Mouse (Mus musculus) cerebellum, postnatal 10 days (tissue): ENCODE measurements around the gene Xirp1.

ENCODE experiments used
- DNase-seq, 2 experiments: peaks; one replicate each; pipeline ENCODE4 v3.0.0; 2021; ENCODE audit warnings: mixed read lengths in 2 of 2

The Xirp1 gene

GRCm38 (mm10) chr9:120023086-120023811 is at the start of gene Xirp1:
Gene Xirp1, minus strand, starts transcription at chr9:120023598.
- DNase-seq = no peak

- peak; percentile 90 to 93 for DNase-seq
Observed at GRCm38 (mm10) chr9:120073169-120073568, 49.8 kb upstream of the Xirp1 start.

- DNase-seq = no peak
Observed at GRCm38 (mm10) chr9:120071251-120071650, 47.9 kb upstream of the Xirp1 start.

DNA sequence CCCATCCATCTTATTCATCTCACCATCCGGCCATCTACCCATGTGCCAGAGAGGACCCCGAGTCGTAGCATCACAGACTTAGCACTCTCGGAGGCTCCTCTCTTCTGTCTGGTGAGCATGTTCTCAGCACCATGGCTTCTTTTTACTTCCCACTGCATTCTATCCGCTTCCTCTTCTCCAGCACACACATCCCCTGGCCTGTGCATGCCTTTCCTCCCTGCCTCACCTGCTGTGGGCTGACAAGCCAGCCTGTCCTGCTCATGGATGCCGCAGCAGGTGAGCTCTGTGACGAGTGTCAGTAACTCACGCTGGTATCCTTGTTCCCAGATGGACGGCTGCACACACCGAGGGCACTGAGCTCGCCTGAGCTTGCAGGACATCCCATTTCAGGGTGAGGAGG is 46.4 kb upstream of the Xirp1 start, which contains the start of gene Cx3cr1:
Gene Cx3cr1 (minus strand): TSS at position 101 of the 400 bp plus-strand sequence.
- no peak for DNase-seq

DNA sequence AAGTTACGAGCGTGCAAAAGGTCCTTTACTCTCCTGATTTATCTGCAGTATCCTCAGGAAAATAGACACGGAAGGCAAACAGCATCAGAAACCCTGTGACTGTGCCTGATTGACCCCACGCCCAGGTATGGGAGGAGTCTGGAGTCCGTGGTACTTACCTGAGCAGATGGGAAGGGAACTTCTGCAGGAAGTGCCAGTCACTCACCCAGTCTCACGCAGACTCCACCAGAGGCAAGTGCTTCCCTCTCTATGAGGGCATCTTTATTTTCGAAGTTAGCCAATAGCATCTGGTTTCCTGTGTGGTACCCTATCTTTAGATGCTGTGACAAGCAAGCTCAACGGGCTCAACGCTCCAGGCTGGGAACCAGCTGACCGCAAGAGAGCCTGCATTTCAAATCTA is 44.6 kb upstream of the Xirp1 start:
- DNase-seq = no peak

DNA sequence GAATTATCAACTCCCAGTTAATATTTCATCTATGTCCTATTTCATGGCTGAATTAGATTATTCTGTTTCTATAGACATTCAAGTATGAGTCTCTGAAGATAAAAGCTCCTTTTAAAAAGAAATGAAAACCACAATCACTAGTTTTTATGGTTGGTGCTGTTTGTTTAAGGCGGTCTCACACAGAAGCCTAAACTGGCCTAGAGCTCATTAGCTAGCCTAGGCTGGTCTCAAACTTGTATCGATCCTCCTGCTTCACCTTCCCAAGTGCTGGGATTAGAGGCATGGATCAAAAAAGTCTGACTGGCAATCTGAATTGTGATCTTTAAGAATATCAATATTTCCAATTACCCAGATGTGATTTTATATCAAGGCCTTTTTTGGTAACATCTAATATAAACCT is 44.2 kb upstream of the Xirp1 start:
- DNase-seq = no peak

- no peak for DNase-seq
Observed at GRCm38 (mm10) chr9:120064317-120064716, 40.9 kb upstream of the Xirp1 start.

DNA sequence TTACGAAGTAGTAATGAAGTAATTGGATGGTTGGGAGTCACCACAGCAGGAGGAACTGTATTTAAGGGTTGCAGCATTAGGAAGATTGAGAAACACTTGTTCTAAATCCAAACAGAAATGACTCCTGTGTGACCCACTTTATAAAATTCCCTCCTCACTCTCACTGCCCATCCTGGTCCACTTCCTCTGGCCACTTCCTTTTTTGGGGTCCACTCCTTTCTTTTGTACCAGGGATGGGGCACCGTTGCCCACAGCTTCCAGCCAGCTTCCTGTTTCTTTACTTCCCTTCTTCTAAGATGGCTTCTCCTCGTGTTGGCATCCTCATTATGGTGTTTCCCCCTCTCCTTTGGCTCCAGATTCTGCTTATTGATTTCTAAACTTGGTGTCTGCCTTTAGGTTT is 35.3 kb upstream of the Xirp1 start:
- DNase-seq = no peak

- DNase-seq = no peak
Observed at GRCm38 (mm10) chr9:120056201-120056600, 32.8 kb upstream of the Xirp1 start.

- DNase-seq = peak; percentile 16 to 23
Observed at GRCm38 (mm10) chr9:120054545-120055277, 31.3 kb upstream of the Xirp1 start.

DNA sequence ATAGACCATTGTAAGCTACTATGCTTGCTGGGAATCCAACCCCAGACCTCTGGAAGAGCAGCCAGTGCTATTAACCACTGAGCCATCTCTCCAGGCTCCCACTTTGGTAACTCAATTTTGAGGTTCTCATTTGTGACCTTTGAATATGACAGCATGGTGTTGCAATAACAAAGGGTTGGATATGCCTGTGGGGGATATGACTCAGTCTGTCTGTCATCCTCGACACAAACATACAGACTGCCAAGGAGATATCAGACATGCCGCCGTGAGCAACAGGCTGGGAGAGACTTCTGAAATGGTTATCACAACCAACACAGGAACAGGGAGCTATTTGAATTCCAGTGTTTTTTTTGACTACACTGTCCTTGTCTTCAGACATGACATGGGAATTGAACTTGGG is 26.0 kb upstream of the Xirp1 start:
- DNase-seq = no peak

DNA sequence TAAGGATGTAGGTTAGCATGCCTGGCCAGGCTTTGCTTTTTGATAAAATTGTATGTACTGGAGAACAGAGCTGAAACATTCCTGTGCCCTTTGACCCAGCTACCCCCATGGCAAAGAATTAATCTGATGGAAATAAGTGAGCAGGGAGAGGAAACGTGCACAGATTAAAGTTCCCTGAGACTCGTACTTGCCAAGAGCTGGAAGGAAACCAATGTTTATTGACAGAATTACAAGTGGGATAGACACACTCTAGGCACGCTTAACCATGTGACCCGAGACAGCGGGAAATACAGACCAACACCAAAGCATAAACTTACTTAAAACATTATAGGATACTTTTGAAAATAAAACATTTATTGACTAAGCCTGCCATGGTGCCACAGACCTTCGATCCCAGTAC is 25.1 kb upstream of the Xirp1 start:
- DNase-seq = no peak

GRCm38 (mm10) chr9:120043115-120043514 is 19.7 kb upstream of the Xirp1 start:
- DNase-seq = no peak

DNA sequence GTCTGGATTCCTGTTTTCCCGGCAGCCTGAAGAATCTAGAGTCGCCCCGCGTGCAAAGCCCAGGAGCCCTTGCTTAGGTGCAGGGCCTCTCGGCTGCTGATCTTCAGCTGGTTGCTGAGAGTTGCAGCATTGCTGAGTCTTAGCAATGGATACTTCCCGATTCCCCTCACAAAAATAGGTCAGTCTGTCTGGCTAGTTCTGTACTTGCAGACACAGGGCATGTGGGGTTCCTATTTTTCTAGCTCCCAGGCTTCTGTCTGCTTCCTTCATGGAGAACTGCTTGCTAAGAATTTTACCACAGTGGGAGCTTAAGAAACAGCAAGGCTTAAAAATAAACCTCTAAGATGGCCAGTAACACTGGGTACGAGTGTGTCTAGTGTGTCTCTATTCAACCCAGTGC is 14.0 kb upstream of the Xirp1 start:
- no peak for DNase-seq

DNA sequence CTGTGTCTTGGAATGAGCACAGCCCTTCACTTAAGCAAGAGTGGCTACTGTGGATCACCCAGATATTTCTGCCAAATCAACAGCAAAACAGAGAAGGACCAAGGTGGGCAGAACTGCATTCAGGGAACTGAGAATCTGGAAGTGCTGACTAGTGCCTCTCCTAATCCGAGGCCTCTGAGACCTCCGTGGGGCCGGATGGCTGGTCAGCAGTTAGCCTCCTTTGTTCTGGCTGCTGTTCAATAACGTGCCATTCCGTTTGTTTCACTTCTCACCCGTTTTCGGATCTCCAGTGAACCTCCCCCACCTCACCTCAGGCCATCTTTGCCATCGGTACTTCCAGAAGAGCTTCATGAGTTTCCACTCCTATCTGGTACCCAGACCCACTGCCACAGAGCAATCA is 11.0 kb upstream of the Xirp1 start:
- DNase-seq = no peak

GRCm38 (mm10) chr9:120032710-120033109 is 9.3 kb upstream of the Xirp1 start:
- DNase-seq = no peak

DNA sequence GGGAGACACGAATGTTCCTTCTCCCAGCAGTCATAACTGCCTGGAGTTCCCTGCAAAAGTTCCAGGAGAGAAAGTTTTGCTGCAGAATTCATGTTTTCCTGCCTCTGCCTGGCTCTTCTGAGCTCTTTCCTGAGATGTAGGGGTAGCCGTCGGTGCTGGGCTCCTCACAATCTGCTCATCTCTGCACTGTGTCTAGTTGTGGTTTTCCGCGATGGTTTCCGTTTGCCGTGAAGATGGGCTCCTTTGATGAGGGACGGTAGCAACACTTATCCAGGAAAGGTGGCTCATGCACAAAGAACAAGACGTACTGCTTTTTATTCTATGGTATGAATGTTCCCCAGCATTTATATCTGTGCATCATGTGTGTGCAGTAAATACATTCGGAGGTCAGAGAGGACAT is 7.0 kb upstream of the Xirp1 start:
- DNase-seq = no peak

DNA sequence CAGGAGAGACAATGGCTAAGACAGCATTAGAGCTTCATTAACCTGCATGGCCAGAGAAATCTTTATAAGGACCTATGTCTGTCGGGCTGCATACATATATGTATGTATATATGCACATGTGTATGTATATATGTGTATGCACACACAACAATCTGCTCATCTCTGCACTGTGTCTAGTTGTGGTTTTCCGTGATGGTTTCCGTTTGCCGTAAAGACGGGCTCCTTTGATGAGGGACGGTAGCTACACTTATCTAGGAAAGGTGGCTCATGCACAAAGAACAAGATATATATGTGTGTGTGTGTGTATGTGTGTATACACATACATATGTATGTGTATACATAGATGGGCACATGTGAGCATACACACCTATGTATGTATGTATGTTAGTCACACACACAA is 6.5 kb upstream of the Xirp1 start:
- no peak for DNase-seq

DNA sequence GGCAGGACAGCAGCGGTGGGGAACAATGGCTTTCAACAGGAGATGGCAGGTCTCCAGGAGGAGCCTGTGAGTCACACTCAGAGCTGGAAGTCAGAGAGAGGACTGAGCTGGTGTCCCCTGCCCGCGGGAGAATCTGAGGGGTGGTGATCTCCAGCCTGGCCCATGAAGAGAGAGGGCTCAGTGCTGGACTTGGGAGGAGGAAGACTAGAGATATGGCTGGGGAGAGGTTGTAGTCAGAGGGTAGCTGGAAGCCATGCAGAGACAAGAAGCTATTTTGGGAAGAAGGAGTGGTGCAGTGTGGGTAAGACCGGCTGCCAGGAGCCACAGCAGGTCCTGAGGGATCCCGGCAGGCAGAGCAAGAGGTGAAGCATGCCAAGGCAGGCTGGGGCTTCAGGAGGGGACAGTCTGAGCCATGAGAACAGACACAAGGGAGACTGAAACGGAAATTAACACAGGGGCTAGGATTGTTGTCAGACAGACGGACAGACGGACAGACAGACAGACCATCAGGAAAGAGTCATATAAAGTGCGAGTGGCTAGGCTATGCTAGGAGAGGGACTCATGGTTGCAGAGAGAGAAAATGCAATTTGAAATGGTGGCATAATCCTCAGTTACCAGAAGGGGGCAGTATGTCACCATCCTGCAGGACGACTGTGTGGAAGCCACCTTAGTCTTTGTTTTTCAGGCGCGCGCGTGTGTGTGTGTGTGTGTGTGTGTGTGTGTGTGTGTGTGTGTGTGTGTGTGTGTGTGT is 4.2 kb upstream of the Xirp1 start:
- peak; percentile 72 to 83 for DNase-seq

- no peak for DNase-seq
Observed at GRCm38 (mm10) chr9:120024625-120025024, 1.2 kb upstream of the Xirp1 start.

DNA sequence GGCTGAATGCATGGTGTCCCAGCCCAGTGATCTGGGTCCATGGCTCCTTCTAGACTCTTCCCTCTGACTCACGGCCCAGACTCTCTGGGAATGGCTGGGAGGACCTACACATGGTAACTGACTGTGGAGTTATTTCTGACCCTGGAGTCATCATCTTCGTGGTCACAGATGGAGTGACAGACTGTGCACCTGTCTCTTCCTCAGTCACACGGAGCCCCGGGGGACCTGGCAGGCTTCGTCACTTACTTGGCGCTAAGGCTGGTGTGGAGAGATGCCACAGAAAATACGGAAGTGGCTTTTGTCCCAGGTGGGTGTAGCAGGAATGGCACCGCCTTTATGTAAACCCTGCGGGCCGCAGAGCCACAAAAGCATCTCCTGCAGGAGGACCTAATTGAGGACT is 773 bp upstream of the Xirp1 start:
- DNase-seq = peak; percentile 92 to 94

- peak in 1 of 2 experiments; percentile 10 for DNase-seq
Observed at GRCm38 (mm10) chr9:120021164-120021563, 2.2 kb downstream of the Xirp1 start.

DNA sequence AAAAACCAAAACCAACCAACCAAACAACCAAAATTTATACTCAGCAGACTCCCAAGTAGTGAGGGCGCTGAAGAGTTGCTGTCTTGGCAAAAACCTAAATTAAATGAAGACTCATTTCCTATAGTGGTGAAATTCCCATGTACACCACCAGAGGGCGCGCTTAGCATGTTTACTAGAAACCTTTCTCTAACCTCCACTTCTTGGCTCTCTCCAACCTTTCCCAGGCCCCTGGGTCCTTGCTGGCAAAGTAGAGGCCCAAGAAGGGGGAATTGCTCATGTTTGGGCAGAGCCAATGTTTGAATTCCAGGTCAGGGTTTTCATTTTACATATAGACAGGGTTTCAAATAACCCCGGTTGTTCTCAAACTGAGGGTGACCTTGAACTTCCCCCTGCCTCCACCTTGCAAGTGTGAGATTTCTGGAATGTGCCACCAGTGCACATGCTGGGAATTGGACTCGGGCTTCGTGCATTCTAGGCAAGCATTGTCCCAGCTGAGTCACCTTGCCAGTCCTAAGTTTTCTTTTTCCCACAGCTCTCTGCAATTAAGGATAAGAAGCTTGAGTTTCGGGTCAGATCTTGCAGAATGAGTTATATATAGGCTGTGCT is 3.0 kb downstream of the Xirp1 start:
- DNase-seq = peak; percentile 90 to 94
